Mouse (Mus musculus) gastrocnemius, postnatal 36 days (tissue): Measurements from ENCODE around the gene Trh. TPM values are rescaled to one million over a fixed set of nuclear protein-coding genes. Genes with fewer than 3 reads are reported as not detected.

ENCODE experiments used
- DNase-seq, 2 experiments: peaks; one replicate each; pipeline ENCODE4 v3.0.0; 2022
- intact Hi-C: fragments of 180-260 bp; cut with DNase I; formaldehyde crosslinking; loops from one replicate; pipeline ENCODE4 v1.15.1; 2025
- total RNA-seq, 2 experiments: library from RNA; stranded (reverse); gene quantifications; 2 replicates each; pipeline ENCODE4 v1.2.3; 2021

The Trh gene
- total RNA-seq, 2 experiments from 2014 or later = not detected

DNA sequence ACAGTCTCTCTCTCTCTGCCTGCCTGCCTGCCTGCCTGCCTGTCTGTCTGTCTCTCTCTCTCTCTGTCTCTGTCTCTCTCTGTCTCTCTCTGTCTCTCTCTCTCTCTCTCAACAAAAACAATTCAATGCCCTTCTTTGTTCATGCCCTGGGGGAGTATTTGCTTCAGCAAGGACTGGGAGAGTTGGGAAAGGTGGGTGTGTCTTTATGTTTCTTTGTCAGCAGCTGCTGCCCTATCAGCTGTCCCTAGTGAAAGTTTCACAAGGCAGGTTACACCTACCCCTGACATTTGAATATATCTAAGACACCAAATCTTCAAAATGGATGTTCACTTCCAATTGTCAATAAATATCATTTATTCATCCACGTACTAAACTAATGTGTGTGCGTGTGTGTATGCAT, 14.9 kb downstream of the Trh start:
- intact Hi-C loops = no loop called here

DNA sequence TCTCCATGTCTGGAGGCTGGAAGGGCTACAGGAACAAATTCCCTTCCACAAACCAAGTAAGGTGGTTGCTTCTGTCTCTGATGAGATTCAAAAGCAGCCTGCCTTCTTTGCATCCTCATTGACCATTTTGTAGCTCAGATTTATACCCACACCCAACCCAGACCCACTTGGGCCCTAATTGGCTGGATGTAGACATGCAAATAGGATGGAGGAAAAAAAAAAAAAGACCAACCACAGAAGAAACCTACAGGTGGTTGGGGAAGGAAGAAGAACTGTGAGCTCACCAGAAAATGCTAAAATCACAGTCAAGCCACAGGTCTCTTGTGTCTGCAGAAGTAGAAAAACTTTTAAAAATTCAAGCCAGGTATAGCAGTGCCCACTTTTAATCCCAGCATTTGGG, 15.3 kb downstream of the Trh start:
- DNase-seq = no peak
- intact Hi-C loops = no loop called here

More for the DNA sequence above, 14.9 kb downstream of the Trh start:
- no peak for DNase-seq

GRCm38 (mm10) chr6:92224981-92225380, 19.5 kb downstream of the Trh start:
- DNase-seq = no peak
- intact Hi-C loops = no loop called here

DNA sequence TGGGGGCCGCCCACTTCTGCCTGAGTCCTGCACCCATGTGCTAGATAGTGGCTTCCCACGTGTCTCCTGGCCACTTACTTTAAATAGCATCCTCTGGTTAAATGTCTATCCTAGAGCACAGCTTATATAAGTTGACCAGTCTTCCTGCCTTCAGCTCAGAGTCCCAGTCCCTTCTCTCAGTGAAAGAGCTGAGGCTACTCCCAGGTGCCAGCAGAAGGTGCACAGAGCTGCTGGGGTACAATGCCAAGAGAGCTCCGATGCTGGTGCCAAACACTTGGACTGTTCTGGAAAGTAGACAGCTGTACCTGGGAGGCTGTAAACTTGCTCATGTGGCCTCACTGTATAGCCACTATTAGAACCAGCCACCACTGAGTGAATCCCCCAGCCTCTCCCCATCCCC, 22.4 kb downstream of the Trh start:
- intact Hi-C loops = no loop called here
- no peak for DNase-seq

- intact Hi-C loops = no loop called here
Measured at GRCm38 (mm10) chr6:92221604-92222003, 22.8 kb downstream of the Trh start.

DNA sequence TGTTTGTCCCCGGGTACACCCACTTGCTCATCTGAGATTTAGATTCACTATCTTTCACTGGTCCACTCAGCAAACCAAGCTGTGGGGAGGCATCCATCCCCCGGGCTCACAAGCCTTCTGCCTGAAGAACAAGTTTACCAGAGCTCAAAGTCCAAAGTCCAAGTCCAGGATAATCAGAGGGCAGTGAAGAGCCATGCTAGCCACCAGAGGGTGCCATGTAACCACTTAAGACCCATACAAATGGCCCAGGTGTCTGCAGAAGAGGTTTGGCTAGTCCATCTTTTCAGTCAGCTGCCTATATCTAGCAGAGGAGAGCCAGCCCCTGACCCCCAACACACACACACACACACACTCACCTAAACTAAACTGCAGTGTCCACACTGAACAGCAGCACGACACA, 25.0 kb downstream of the Trh start:
- intact Hi-C loops = loop anchor here (2.0 kb wide), 1 partner anchor 49 kb away; no protein-coding TSS in a partner anchor

More at GRCm38 (mm10) chr6:92221604-92222003, 22.8 kb downstream of the Trh start:
- no peak for DNase-seq

DNA sequence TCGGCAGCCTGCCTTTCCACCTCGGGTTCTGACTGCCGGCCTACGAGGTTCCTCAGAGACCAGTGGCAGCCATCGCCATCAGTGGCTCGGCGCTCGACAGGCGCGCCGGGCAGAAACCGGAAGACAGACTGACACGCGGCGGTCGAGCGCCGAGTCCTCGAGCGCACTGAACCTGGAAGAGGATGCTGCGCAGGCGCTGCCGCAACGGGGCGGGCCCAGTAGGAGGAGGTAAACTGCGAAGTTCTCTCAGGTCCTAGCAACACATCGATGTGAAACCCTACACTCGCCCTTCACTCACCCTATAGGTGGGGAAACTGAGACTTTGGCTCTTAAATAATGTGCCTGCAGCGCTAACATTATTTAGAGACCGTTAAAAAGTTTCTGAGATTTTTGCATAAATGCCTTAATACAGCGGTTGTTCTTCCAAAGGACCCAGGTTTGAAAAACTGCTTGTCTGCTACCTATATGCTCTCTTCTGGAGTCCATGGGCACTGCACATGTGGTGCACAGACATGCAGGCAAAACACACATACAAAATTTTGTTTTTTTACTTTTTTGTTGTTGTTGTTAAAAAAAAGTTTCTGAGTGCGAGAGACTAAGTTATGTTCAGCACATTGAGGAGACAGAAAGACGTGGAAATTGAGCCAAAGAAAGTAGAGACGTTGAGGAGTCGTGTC, 29.5 kb downstream of the Trh start, which contains the start of gene Rbsn:
Rbsn (minus strand) TSS at position 153 of the 677 bp plus-strand sequence.
- intact Hi-C loops = no loop called here

More for the DNA sequence above, 25.0 kb downstream of the Trh start:
- no peak for DNase-seq

GRCm38 (mm10) chr6:92214055-92214772, 30.2 kb downstream of the Trh start:
- DNase-seq = peak in 1 of 2 experiments; percentile 16
- intact Hi-C loops = no loop called here

More for the DNA sequence above, 29.5 kb downstream of the Trh start, which contains the start of gene Rbsn:
- peak; percentile 85 to 90 for DNase-seq

GRCm38 (mm10) chr6:92199414-92199813, 45.0 kb downstream of the Trh start:
- no peak for DNase-seq
- intact Hi-C loops = no loop called here

Other genes with a start within 250 kb of the Trh start
- gene Nr2c2, start 153.3 kb downstream of the Trh start, total RNA-seq = 10 to 100 TPM; 17.7 to 24.2 TPM
- 10 to 100 TPM; 36.1 to 39.4 TPM for gene Mrps25, start 60.6 kb downstream of the Trh start, total RNA-seq
- gene Rbsn, start 29.7 kb downstream of the Trh start, total RNA-seq = 10 to 100 TPM in 1 of 2 experiments, 1 to 10 TPM in 1; 9.8 to 10.0 TPM